Mouse (Mus musculus): ENCODE results near the gene Agtpbp1.

- TF ChIP-seq CTCF (IDR thresholded peaks at IDR 0.05; ENCODE audit: extremely low read depth, insufficient read length, insufficient replicate concordance, low read depth, low read length), result no peak
- no peak for TF ChIP-seq POLR2A (IDR thresholded peaks at IDR 0.05; ENCODE audit: low read depth, low read length)
Observed at GRCm38 (mm10) chr13:59565945-59566520, 19.0 kb downstream of the Agtpbp1 start.
